Mouse (Mus musculus) midbrain, embryonic 14.5 days (tissue): ENCODE data around the gene Nxph4. TPM values are rescaled to one million over a fixed set of nuclear protein-coding genes. Genes with fewer than 3 reads are reported as not detected.

Experiments used
- ATAC-seq: fragments of 200-750 bp; cut with Nextera tagmentation; 2 replicates; pipeline ENCODE4 v1.8.0; 2017; ENCODE audit warnings: moderate number of reproducible peaks, moderate library complexity; ENCODE audit not compliant: low FRiP score, low TSS enrichment
- DNase-seq: peaks from one replicate; pipeline ENCODE4 v3.0.0-alpha.2; 2015
- H3K27ac ChIP-seq: fragments of 300-500 bp; sonication (generic); replicated peaks from 2 replicates; pipeline ENCODE4 v1.5.1; 2014; ENCODE audit warnings: mild to moderate bottlenecking, low read depth, low read length, moderate library complexity
- H3K27me3 ChIP-seq: fragments of 300-500 bp; sonication (generic); 2 replicates; pipeline ENCODE4 v1.6.1; 2014; ENCODE audit warnings: low read length, control low read depth, mixed read lengths; ENCODE audit not compliant: control insufficient read depth, insufficient read depth
- H3K36me3 ChIP-seq: fragments of 300-500 bp; sonication (generic); 2 replicates; pipeline ENCODE4 v1.6.1; 2014; ENCODE audit warnings: low read length, control low read depth; ENCODE audit not compliant: control insufficient read depth, insufficient read depth
- H3K4me1 ChIP-seq: fragments of 300-500 bp; sonication (generic); 2 replicates; pipeline ENCODE4 v1.6.1; 2014; ENCODE audit warnings: mild to moderate bottlenecking, antibody characterized with exemption, low read length, control low read depth; ENCODE audit not compliant: control insufficient read depth, insufficient read depth
- H3K4me2 ChIP-seq: fragments of 300-500 bp; sonication (generic); 2 replicates; pipeline ENCODE4 v1.6.1; 2014; ENCODE audit warnings: mild to moderate bottlenecking, low read length, moderate library complexity
- H3K4me3 ChIP-seq: fragments of 300-500 bp; sonication (generic); replicated peaks from 2 replicates; pipeline ENCODE4 v1.5.1; 2014; ENCODE audit warnings: low read depth, low read length
- H3K9ac ChIP-seq: fragments of 300-500 bp; sonication (generic); replicated peaks from 2 replicates; pipeline ENCODE4 v1.6.1; 2014; ENCODE audit warnings: mild to moderate bottlenecking, low read length, moderate library complexity
- H3K9me3 ChIP-seq: fragments of 300-500 bp; sonication (generic); 2 replicates; pipeline ENCODE4 v1.6.1; 2016; ENCODE audit warnings: low read length, control low read depth, mixed read lengths; ENCODE audit not compliant: control insufficient read depth
- WGBS: fragments of 180-500 bp; shearing (Covaris S2); extraction: QIAGEN DNeasy Blood & Tissue Kit; methylation state at CpG from one replicate; pipeline ENCODE4 v1.1.7; 2014; 5-methylcytosine and 5-hydroxymethylcytosine counted together
- polyA plus RNA-seq: library from polyadenylated mRNA; unstranded; fragments of >200 nt; fragmentation: Nextera tagmentation; extraction: Ambion mirVana; gene quantifications from 2 replicates; pipeline ENCODE4 v1.2.1, GENCODE M21; 2014

Nxph4 gene
- polyA plus RNA-seq, 1 experiment from 2014 or later, result 106 TPM

DNA sequence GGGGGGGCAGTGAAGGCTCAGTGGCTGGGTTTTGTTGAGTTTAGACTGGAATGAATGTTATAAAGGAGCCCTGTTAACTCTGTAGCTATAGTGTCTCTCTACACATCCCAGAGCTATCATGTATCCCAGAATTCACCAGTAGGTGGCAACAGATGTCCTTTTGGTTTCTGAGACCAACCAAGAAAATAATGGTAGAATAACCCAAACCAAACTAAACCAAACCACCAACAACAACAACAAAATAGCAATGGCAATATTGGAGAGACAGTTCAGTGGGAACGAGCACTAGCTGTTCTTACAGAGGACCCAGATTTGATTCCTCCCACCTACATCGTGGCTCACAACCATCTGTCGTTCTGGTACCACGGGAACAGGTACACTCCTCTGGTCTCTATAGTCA lies 55.2 kb downstream of the Nxph4 start:
- peaks cover 61% of the 10 kb centered on the region for H3K36me3 ChIP-seq
- ATAC-seq, result no peak

DNA sequence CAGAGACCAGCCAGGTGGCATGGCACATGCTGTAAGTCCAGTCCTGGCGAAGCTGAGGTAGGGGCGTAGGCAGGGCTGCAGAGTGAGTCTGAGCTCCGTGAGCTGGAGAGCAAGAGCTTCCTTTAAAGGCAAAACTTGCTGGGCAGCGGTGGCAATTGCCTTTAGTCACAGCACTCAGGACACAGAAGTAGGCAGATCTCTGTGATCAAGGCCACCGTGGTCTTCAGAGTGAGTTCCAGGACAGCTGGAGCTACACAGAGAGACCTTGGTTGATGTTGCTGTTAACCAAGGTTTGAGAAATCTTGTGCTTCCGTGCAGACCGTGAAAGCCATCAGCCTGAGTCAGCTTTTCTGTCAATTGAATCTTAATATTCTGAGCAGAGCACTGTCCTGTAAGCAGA lies 57.1 kb downstream of the Nxph4 start:
- Histone ChIP-seq H3K4me2 (no peak overlapping the region), H3K4me3 (no peak overlapping the region), H3K4me1 (no peaks in the 10 kb centered on the region), H3K27ac (no peak overlapping the region), H3K27me3 (no peaks in the 10 kb centered on the region), H3K36me3 (peaks cover 61% of the 10 kb centered on the region), H3K9me3 (no peaks in the 10 kb centered on the region), H3K9ac (no peak overlapping the region)
- no peak for ATAC-seq
- WGBS, result 84% methylated on average over 7 of the region's 7 CpGs
- no peak for DNase-seq

More for the DNA sequence above, 55.2 kb downstream of the Nxph4 start:
- H3K4me1 ChIP-seq, result no peaks in the 10 kb centered on the region
- H3K4me3 ChIP-seq, result no peak overlapping the region
- 98% methylated on average over 4 of the region's 4 CpGs for WGBS
- DNase-seq, result peak; percentile 78
- H3K4me2 ChIP-seq, result no peak overlapping the region
- H3K9me3 ChIP-seq, result no peaks in the 10 kb centered on the region
- H3K9ac ChIP-seq, result no peak overlapping the region
- H3K27me3 ChIP-seq, result no peaks in the 10 kb centered on the region
- no peak overlapping the region for H3K27ac ChIP-seq

- WGBS, result 91% methylated on average over 3 of the region's 3 CpGs
- Histone ChIP-seq H3K9ac (no peak overlapping the region), H3K4me1 (no peaks in the 10 kb centered on the region), H3K27me3 (no peaks in the 10 kb centered on the region), H3K4me3 (no peak overlapping the region), H3K36me3 (peaks cover 60% of the 10 kb centered on the region), H3K4me2 (no peak overlapping the region), H3K27ac (no peak overlapping the region), H3K9me3 (no peaks in the 10 kb centered on the region)
- ATAC-seq, result no peak
- no peak for DNase-seq
These were observed 57.8 kb downstream of the Nxph4 start for GRCm38 (mm10) chr10:127476541-127476940.

Other genes starting within 250 kb of the Nxph4 start
- 17.4 and 18.0 TPM in 2 replicates for gene Mbd6, start 245.5 kb downstream of the Nxph4 start, polyA plus RNA-seq
- 109 and 122 TPM in 2 replicates for gene Mars, start 222.8 kb downstream of the Nxph4 start, polyA plus RNA-seq
- gene Arhgap9, start 212.6 kb downstream of the Nxph4 start, polyA plus RNA-seq, result 0.18 and 1.1 TPM in 2 replicates
- gene Gli1, start 192.6 kb downstream of the Nxph4 start, polyA plus RNA-seq, result 0.92 and 1.2 TPM in 2 replicates
- 0.04 TPM in 1 of 2 replicates, not detected in the other for gene Inhbe, start 180.1 kb downstream of the Nxph4 start, polyA plus RNA-seq
- gene Inhbc, start 164.1 kb downstream of the Nxph4 start, polyA plus RNA-seq, result not detected in 2 replicates
- 34.0 and 39.8 TPM in 2 replicates for gene R3hdm2, start 154.2 kb downstream of the Nxph4 start, polyA plus RNA-seq
- 0.32 and 1.0 TPM in 2 replicates for gene Stac3, start 32.9 kb downstream of the Nxph4 start, polyA plus RNA-seq
- 14.2 and 18.6 TPM in 2 replicates for gene Ndufa4l2, start 19.6 kb downstream of the Nxph4 start, polyA plus RNA-seq
- gene Shmt2, start 12.1 kb downstream of the Nxph4 start, polyA plus RNA-seq, result 48.9 and 50.7 TPM in 2 replicates
- gene Lrp1, start 86.6 kb upstream of the Nxph4 start, polyA plus RNA-seq, result 110 and 131 TPM in 2 replicates
- 1.4 and 4.0 TPM in 2 replicates for gene Stat6, start 108.4 kb upstream of the Nxph4 start, polyA plus RNA-seq
- gene Nemp1, start 132.3 kb upstream of the Nxph4 start, polyA plus RNA-seq, result 2.6 and 3.5 TPM in 2 replicates
- gene Nab2, start 134.0 kb upstream of the Nxph4 start, polyA plus RNA-seq, result 0.93 and 1.2 TPM in 2 replicates
- 0.62 TPM in 1 of 2 replicates, not detected in the other for gene Myo1a, start 170.6 kb upstream of the Nxph4 start, polyA plus RNA-seq
- not detected in 2 replicates for gene Tac2, start 189.9 kb upstream of the Nxph4 start, polyA plus RNA-seq
- 5.5 and 6.2 TPM in 2 replicates for gene Zbtb39, start 205.0 kb upstream of the Nxph4 start, polyA plus RNA-seq
- 0.53 and 0.67 TPM in 2 replicates for gene Gpr182, start 217.2 kb upstream of the Nxph4 start, polyA plus RNA-seq
- 0.07 TPM in 1 of 2 replicates, not detected in the other for gene Rdh1, start 225.2 kb upstream of the Nxph4 start, polyA plus RNA-seq
- not detected in 2 replicates for gene Rdh16f1, start 225.2 kb upstream of the Nxph4 start, polyA plus RNA-seq
- gene Rdh9, start 241.8 kb upstream of the Nxph4 start, polyA plus RNA-seq, result 0.13 and 0.22 TPM in 2 replicates